Mouse (Mus musculus) G1E (cell line): ENCODE data around the gene Gm45062.

Source experiments
- CTCF ChIP-seq: IDR thresholded peaks from 2 replicates; pipeline ENCODE4 v1.5.1; 2012; ENCODE audit warnings: low read depth, low read length, inconsistent platforms, mixed read lengths
- GATA1 ChIP-seq: IDR thresholded peaks from 2 replicates; pipeline ENCODE4 v1.6.1; 2012; ENCODE audit warnings: borderline replicate concordance, low read length, inconsistent platforms, mixed read lengths
- GATA2 ChIP-seq: IDR thresholded peaks from 2 replicates; pipeline ENCODE4 v1.6.1; 2012; ENCODE audit warnings: low read depth, low read length, inconsistent platforms, borderline replicate concordance
- TAL1 ChIP-seq: conservative IDR thresholded peaks from 2 replicates; pipeline ENCODE4 v1.6.1; 2012; ENCODE audit warnings: low read depth, low read length, inconsistent platforms, mixed read lengths

DNA sequence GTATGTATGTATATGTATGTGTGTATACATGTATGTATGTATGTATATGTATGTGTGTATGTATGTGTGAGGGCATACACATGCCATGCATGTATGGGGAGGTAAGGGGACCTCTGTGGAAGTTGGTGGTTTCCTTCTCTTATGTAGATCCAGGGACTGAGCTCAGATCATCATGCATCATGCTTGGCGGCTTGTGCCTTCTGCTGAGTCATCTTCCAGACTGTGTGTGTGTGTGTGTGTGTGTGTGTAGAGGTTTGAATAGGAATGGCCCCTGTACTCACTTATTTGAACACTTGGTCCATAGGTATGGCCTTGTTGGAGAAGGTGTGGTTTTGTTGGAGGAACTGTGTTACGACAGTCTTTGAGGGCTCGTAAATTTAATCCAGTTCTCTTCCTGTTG is 26.9 kb downstream of the Gm45062 start:
- TF ChIP-seq CTCF (no peak), GATA1 (no peak), GATA2 (no peak), TAL1 (no peak)
